Mouse (Mus musculus) hindlimb bud, embryonic 11.5 days (tissue): ENCODE measurements around the gene Ankrd17.
A peak's percentile ranks its signal among the peaks of the same experiment; 100 is the strongest.

ENCODE experiments used
- DNase-seq: peaks from one replicate; pipeline ENCODE4 v3.0.0-alpha.2; 2012; ENCODE audit warnings: low read depth, low spot score; ENCODE audit errors: extremely low spot score

The Ankrd17 gene

GRCm38 (mm10) chr5:90222937-90223336 lies 143.4 kb downstream of the Ankrd17 start:
- DNase-seq, result no peak

GRCm38 (mm10) chr5:90217791-90218190 lies 148.6 kb downstream of the Ankrd17 start:
- DNase-seq, result no peak

DNA sequence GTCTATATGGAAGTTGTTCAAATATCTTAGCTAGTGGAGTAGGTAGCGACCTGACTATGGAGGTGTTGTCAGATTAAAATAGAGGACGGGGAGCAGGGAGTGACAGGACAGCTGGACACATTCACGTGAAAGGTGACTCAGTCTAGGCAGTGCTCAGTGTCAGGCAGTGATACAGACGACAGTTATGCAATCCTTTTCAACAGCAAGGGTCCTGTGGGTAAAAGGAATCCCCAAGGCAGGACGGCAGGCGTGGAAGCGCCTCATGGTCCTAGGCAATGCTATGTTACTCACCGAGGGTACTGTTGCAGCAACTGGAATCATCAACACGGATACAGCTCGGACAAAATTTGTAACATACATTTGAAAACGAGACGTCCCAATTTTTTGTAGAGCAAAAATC lies 149.2 kb downstream of the Ankrd17 start:
- DNase-seq, result no peak

- DNase-seq, result no peak
Measured at GRCm38 (mm10) chr5:90213356-90213755, 153.0 kb downstream of the Ankrd17 start.

DNA sequence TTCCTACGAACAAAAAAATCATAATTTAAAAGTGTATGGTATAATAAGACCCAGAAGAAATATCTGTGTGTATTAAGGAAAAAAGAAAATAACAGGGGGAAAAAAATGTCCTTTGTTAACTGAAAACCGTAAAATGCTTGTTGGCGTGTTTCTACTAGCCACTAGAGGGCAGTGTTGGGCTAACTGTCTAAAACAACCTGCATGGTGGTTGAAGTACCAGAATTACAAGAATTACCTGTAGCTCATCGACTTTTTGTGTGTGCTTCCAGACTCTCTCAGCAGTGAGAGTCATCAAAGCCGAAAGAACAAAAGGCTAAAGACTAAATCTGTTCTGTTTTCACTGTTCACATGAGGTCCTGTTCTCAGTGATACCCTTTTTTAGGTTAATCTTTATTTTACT lies 163.2 kb downstream of the Ankrd17 start:
- DNase-seq, result peak; percentile 61

DNA sequence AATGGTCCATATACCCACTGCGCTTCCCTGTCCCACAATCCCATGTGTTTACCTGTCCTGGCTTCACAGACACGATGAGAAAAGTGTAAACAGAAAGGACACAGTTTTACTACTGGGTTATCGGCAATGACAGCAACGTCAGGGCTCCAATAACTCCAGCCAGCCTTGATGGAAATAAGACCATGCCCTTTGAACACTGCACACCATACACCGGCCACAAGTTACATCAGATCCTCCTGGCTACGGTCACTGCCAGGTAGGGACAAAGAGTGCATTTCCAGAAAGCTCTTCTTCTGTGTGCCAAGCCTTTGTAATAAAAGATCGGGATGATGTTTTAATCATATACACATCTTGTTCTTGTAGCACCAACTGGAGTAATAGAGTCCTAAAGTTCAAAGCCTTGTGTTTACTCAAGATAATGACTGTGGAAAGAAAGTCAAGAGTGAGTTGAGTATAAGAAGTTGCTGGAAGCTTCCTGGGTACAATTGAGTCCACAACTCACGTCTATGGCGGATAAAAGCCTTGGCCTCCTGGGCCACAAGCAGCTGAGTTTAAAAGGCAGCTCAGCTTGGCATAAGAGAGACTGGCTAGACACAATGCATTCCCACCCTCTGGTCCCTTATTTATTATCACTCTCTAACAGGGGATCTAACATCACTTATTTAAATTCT lies 163.8 kb downstream of the Ankrd17 start:
- no peak for DNase-seq

DNA sequence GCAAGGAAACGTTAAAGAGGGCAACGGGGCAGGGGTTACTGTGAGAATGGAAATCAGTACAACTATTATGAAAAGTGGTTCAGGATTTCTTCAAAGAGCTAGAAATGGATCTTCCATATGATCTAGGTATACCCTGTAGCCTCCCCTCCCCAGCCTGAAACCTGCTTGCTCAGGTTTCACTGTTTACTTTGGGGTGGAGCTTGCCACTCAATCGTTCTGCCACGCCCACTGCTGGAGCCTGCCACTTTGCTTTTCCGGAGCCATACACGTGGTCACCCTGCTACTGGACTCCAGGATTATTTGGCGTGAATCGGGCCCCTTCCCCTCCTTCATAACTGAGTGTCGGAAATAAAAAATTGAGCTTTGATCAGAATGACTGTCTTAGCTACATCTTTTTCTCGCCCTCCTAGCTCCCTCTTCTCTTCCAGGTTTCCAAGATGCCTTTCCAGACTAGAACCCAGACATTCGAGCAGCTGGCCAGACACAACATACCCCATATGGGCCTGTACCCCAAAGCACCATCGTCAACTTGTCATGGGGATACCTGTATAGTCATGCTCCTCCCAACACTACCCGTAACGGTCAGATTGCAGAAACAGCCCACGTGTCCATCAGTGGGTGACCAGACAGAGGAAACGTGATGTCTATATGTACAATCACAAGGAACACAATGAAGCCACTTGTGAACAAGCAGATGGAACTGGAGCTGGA lies 166.3 kb downstream of the Ankrd17 start:
- no peak for DNase-seq

- DNase-seq, result peak; percentile 35
Measured at GRCm38 (mm10) chr5:90194831-90195230, 171.5 kb downstream of the Ankrd17 start.

DNA sequence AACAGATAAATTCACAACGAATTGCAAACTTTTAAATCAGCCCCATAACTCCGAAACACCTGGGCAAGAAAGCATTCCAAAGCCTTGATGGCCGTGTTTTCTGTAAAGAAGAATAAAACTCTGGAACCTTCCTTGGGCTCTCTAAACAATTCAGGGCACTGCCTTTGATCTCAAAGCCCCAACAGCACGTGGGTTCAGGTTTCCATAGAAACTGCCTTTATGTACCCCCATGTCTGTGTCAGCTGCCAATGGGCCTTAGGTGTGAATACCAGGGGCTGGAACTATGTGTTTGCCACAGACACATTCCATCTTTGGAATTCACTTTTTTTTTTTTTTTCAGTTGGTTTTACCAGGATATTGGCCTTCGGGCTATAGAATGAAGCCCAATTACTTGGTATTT lies 183.6 kb downstream of the Ankrd17 start:
- no peak for DNase-seq

DNA sequence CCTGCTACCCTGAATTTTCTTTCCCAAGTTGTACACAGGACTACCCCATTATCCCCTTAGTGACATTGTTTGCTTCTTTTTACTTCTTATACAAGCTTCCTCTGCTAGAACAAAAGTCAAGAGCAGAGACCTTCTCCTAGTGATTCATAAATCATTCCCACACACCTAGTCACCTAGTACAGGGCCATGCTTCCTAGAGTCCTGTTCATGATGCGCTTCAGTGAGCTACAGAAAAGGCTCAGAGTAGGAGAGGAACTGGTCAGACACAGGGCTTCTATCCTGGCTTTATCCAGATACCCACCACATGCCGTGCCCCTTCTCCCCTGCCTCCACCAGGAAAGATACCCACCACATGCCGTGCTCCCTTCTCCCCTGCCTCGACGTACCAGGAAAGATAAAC lies 187.3 kb downstream of the Ankrd17 start:
- DNase-seq, result no peak

GRCm38 (mm10) chr5:90178116-90178515 lies 188.3 kb downstream of the Ankrd17 start:
- DNase-seq, result no peak
